Mouse (Mus musculus) left cerebral cortex, postnatal 36 days (tissue): ENCODE results near the gene 1190007I07Rik. TPM values are rescaled to one million over a fixed set of nuclear protein-coding genes. Genes with fewer than 3 reads are reported as not detected.
"Not testable (repeated sequence)": the region's sequence is repeated elsewhere in the genome, so short reads cannot be mapped to it uniquely, and the experiment has no call there.

Source experiments
- DNase-seq, 2 experiments: peaks; one replicate each; pipeline ENCODE4 v3.0.0; 2021 to 2022; ENCODE audit warnings: low spot score in 2 of 2, mixed read lengths in 1 of 2
- intact Hi-C: fragments of 180-260 bp; cut with DNase I; formaldehyde crosslinking; loops from one replicate; pipeline ENCODE4 v1.15.1; 2025
- total RNA-seq, 2 experiments: library from RNA; stranded (reverse); gene quantifications; 2 replicates each; pipeline ENCODE4 v1.2.3; 2021

The 1190007I07Rik gene
- total RNA-seq, 2 experiments from 2014 or later, result 18.8 to 19.3 TPM

- DNase-seq, result no peak
- intact Hi-C loops, result no loop called here
Observed at GRCm38 (mm10) chr10:82630497-82630896, 7.5 kb upstream of the 1190007I07Rik start.

DNA sequence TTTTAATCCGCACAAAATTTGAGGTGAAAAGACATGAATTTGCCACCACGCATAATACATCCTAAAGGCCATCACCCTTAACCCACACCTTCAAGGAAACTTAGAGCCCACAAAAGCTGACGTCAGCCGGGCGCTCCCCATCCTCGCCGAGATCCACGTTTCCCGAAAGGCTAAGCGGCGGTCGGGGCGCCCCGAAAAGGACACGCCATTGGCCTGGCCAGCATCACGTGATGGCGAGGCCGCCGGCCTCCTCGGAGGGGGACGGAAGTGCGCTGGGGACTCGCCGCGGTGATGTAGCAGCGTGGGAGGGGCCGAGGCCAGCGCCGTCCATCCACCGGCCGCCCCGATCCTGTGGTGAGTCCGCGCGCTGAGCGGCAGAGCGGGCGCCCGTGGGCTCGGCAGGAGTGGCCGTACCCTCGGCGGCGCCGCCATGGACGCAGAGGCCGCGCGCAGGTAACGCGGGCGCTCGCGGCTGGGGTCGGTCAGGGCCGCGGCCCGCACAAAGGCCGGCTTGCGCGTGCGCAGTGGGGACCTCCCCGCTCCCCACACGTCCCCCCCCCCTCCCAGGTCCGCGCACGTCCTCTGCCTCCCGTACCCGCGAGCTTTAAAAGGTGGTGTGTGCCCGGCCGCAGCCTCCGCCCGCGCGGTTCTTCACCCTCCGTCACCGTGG, 6.7 kb upstream of the 1190007I07Rik start, which contains the start of gene Tdg:
TSS of gene Tdg (plus strand) at position 243 of the 670 bp plus-strand sequence.
- intact Hi-C loops, result not testable (repeated sequence)
- peak; percentile 90 for DNase-seq

- intact Hi-C loops, result no loop called here
- DNase-seq, result no peak
Observed at GRCm38 (mm10) chr10:82629111-82629585, 6.1 kb upstream of the 1190007I07Rik start.

DNA sequence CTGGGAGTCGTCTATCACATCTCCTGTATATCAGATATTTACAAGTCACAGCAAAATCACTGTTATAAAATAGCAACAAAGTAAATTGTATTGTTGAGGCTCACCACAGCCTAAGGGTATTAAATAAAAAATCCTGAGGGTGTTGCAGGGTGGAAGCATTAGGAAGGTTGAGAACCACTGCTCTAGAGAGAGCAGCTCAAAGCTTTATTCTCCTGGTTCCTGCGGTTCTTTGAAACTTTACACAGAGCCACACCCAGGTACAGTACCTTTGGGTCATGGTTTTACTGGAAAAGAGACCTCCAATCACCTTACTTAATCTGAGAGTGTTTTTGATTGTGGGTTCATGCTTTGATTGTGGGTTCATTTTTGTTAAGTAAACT, 515 bp upstream of the 1190007I07Rik start:
- intact Hi-C loops, result not testable (repeated sequence)

GRCm38 (mm10) chr10:82622235-82622634, 793 bp downstream of the 1190007I07Rik start:
- no peak for DNase-seq
- intact Hi-C loops, result no loop called here

More for the DNA sequence above, 515 bp upstream of the 1190007I07Rik start:
- not testable (repeated sequence) for DNase-seq

- intact Hi-C loops, result not testable (repeated sequence)
Observed at GRCm38 (mm10) chr10:82594421-82594820, 28.6 kb downstream of the 1190007I07Rik start.

DNA sequence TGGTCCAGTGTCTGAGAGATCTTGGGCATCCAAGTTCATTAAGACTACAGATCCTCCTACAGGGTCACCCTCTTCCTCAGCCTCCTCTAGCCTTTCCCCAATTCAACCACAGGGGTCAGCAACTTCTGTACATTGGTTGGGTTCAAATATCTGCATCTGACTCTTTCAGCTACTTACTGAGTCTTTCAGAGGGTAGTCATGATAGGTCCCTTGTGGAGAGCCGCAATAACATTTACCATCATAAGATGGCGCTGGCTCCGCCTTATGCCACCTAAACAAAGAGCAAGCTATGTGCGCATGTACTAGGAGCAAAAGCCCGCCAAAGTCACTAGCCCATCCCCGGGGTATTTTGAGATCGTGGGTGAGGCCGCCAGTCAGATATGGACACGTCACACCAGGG, 33.4 kb downstream of the 1190007I07Rik start:
- DNase-seq, intact Hi-C loops: not testable (repeated sequence)

More at GRCm38 (mm10) chr10:82594421-82594820, 28.6 kb downstream of the 1190007I07Rik start:
- DNase-seq, result not testable (repeated sequence)

- intact Hi-C loops, DNase-seq: not testable (repeated sequence)
Observed at GRCm38 (mm10) chr10:82571091-82571490, 51.9 kb downstream of the 1190007I07Rik start.

Other genes with a start within 250 kb of the 1190007I07Rik start
- gene Gm1553, start 130.6 kb downstream of the 1190007I07Rik start, total RNA-seq, result not detected
- gene Tdg, start 6.6 kb upstream of the 1190007I07Rik start, total RNA-seq, result 10 to 100 TPM; 44.4 to 52.1 TPM
- gene Glt8d2, start 67.4 kb upstream of the 1190007I07Rik start, total RNA-seq, result 10 to 100 TPM; 18.2 to 20.7 TPM
- gene Hcfc2, start 72.9 kb upstream of the 1190007I07Rik start, total RNA-seq, result 10 to 100 TPM; 36.7 to 41.2 TPM
- gene Nfyb, start 140.9 kb upstream of the 1190007I07Rik start, total RNA-seq, result 10 to 100 TPM; 57.0 to 61.9 TPM
- 10 to 100 TPM; 43.0 to 50.9 TPM for gene Txnrd1, start 210.7 kb upstream of the 1190007I07Rik start, total RNA-seq
- 1 to 10 TPM; 1.5 to 3.0 TPM for gene Eid3, start 243.4 kb upstream of the 1190007I07Rik start, total RNA-seq